Mouse (Mus musculus): ENCODE measurements around the gene Mier3. TPM values are rescaled to one million over a fixed set of nuclear protein-coding genes. Genes with fewer than 3 reads are reported as not detected.
"Not testable (repeated sequence)": the region's sequence is repeated elsewhere in the genome, so short reads cannot be mapped to it uniquely, and the experiment has no call there.

The Mier3 gene
- total and polyA plus RNA-seq, 3 experiments, result 3.3 to 14.6 (median 13.1) TPM

DNA sequence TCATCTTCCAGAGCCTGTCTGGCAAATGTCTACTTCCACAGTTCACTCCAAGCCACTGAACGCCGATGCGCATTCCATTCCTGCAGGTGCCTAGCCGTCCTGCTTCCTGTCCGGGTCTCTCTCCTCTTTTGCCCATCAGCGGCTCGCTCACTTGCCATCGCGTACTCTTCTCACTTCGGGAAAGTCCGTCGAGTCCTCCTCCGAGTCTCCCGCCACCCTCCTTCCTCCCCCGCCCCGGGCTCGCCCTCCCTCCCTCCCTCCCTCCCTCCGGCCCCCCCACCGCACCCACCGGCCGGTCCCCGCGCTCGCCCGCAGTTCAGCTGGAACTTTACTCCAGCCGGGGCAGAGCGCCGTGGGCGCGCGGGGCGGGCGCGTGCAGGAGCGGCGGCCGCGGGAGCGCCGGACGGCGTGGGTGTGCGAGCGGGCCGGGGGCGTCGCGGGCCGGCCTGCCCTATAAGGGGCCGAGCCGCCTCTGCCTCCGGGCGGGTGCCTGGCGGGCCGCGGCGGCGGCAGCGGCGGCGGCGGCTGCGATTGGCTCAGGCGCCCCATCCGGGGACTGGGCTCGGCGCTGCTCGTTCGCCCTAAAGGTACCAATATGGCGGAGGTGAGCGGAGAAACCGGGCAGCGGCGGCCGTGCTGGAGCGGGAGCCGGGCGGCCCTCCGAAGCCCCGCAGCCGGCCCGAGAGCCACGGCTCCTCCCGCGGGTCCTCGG, 5.1 kb downstream of the Mier3 start:
- H3K27ac ChIP-seq, result peak overlapping the region; percentile 68
- intact Hi-C loops (cut with DNase I), result loop anchor here (5.0 kb wide), 3 partner anchors 36 to 194 kb away; partner anchors contain the start of gene Gpbp1
- H3K79me2 ChIP-seq (replicated peaks; ENCODE audit: control insufficient read depth, insufficient read depth, low read length), result no peaks in the 10 kb centered on the region
- 5% methylated on average over 79 of the region's 86 CpGs for WGBS
- DNase-seq, result peak; percentile 90 to 93
- H3K4me3 ChIP-seq, result peak overlapping the region; percentile 72
- no peaks in the 10 kb centered on the region for H3K27me3 ChIP-seq (ENCODE audit: control insufficient read depth, insufficient read depth, low read length)
- H3K4me1 ChIP-seq (ENCODE audit: control insufficient read depth, insufficient read depth, low read length), result no peaks in the 10 kb centered on the region; the same call in 1 of the 2 replicates
- no peaks in the 10 kb centered on the region; the same call in 1 of the 2 replicates for H3K36me3 ChIP-seq (ENCODE audit: control insufficient read depth, insufficient read depth, low read length)
- TF ChIP-seq EP300 (IDR thresholded peaks at IDR 0.05; ENCODE audit: insufficient read depth, low read depth, low read length), result no peak
- TF ChIP-seq CTCF (IDR thresholded peaks at IDR 0.05), result no peak
- peak; percentile 30; the same call in 1 of the 2 replicates for TF ChIP-seq POLR2A (IDR thresholded peaks at IDR 0.05; ENCODE audit: insufficient read depth, low read depth, low read length)
- H3K9ac ChIP-seq (ENCODE audit: low read depth, low read length), result peak overlapping the region; percentile 97

- TF ChIP-seq POLR2A (IDR thresholded peaks at IDR 0.05; ENCODE audit: insufficient read depth, low read depth, low read length) (no peak), CTCF (IDR thresholded peaks at IDR 0.05) (no peak), EP300 (IDR thresholded peaks at IDR 0.05; ENCODE audit: insufficient read depth, low read depth, low read length) (no peak)
- no peaks in the 10 kb centered on the region; the same call in 1 of the 2 replicates for H3K36me3 ChIP-seq (ENCODE audit: control insufficient read depth, insufficient read depth, low read length)
- no peaks in the 10 kb centered on the region for H3K27me3 ChIP-seq (ENCODE audit: control insufficient read depth, insufficient read depth, low read length)
- H3K4me3 ChIP-seq, result peak overlapping the region; percentile 72
- H3K9ac ChIP-seq (ENCODE audit: low read depth, low read length), result peak overlapping the region; percentile 97
- intact Hi-C loops (cut with DNase I), result loop anchor here (5.0 kb wide), 3 partner anchors 36 to 194 kb away; partner anchors contain the start of gene Gpbp1
- 4% methylated on average over 93 of the region's 101 CpGs for WGBS
- H3K79me2 ChIP-seq (replicated peaks; ENCODE audit: control insufficient read depth, insufficient read depth, low read length), result no peaks in the 10 kb centered on the region
- no peaks in the 10 kb centered on the region; the same call in 1 of the 2 replicates for H3K4me1 ChIP-seq (ENCODE audit: control insufficient read depth, insufficient read depth, low read length)
- peak overlapping the region; percentile 74 for H3K27ac ChIP-seq
- DNase-seq, result no peak
These were observed 5.9 kb downstream of the Mier3 start for GRCm38 (mm10) chr13:111686522-111687284.

DNA sequence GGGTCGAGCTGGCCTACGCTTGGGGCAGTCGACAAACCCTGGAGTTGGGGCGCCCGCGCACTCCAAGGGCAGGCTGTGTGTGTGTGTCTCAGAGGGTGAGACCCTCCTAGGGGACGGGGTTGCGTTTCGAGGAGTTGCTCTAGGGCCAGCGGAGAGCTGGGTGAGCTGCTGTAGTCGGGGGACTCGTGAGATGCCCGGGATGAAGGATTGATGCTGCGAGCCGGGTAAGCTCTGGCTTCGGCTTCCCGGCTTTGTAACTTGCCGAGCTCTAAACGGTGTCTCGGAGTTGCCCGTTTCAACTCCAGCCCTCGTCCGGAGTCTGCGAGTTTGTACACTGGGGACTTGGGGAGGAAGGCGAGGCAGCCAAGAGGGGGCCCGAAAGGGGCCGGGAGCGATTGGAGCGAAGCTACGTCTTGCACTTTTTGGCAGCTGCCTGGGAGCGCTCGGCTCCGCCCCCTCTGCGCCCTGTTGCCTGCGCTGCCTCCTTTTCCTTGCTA, 6.6 kb downstream of the Mier3 start:
- under 1% methylated on average over 35 of the region's 35 CpGs for WGBS
- H3K4me1 ChIP-seq (ENCODE audit: control insufficient read depth, insufficient read depth, low read length), result no peaks in the 10 kb centered on the region; the same call in 1 of the 2 replicates
- H3K27ac ChIP-seq, result peak overlapping the region; percentile 74
- H3K36me3 ChIP-seq (ENCODE audit: control insufficient read depth, insufficient read depth, low read length), result no peaks in the 10 kb centered on the region; the same call in 1 of the 2 replicates
- no peaks in the 10 kb centered on the region for H3K79me2 ChIP-seq (replicated peaks; ENCODE audit: control insufficient read depth, insufficient read depth, low read length)
- H3K9ac ChIP-seq (ENCODE audit: low read depth, low read length), result peak overlapping the region; percentile 97
- H3K4me3 ChIP-seq, result peak overlapping the region; percentile 72
- DNase-seq, result peak; percentile 82 to 83
- no peaks in the 10 kb centered on the region for H3K27me3 ChIP-seq (ENCODE audit: control insufficient read depth, insufficient read depth, low read length)
- TF ChIP-seq POLR2A (IDR thresholded peaks at IDR 0.05; ENCODE audit: insufficient read depth, low read depth, low read length), result peak; percentile 45; the same call in 1 of the 2 replicates
- no peak for TF ChIP-seq EP300 (IDR thresholded peaks at IDR 0.05; ENCODE audit: insufficient read depth, low read depth, low read length)
- intact Hi-C loops (cut with DNase I), result loop anchor here (5.0 kb wide), 3 partner anchors 35 to 195 kb away; partner anchors contain the start of gene Gpbp1

GRCm38 (mm10) chr13:111703396-111703795, 22.6 kb downstream of the Mier3 start:
- Histone ChIP-seq H3K27ac (no peak overlapping the region), H3K9ac (ENCODE audit: low read depth, low read length) (no peak overlapping the region), H3K4me3 (no peak overlapping the region), H3K36me3 (ENCODE audit: control insufficient read depth, insufficient read depth, low read length) (no peaks in the 10 kb centered on the region; the same call in 1 of the 2 replicates), H3K4me1 (ENCODE audit: control insufficient read depth, insufficient read depth, low read length) (no peaks in the 10 kb centered on the region), H3K79me2 (replicated peaks; ENCODE audit: control insufficient read depth, insufficient read depth, low read length) (no peaks in the 10 kb centered on the region), H3K27me3 (ENCODE audit: control insufficient read depth, insufficient read depth, low read length) (no peaks in the 10 kb centered on the region)
- intact Hi-C loops (cut with DNase I), result no loop called here
- WGBS, result 97% methylated on average over 10 of the region's 10 CpGs
- no peak for TF ChIP-seq POLR2A (IDR thresholded peaks at IDR 0.05; ENCODE audit: insufficient read depth, low read depth, low read length)
- TF ChIP-seq EP300 (IDR thresholded peaks at IDR 0.05; ENCODE audit: insufficient read depth, low read depth, low read length), result no peak
- no peak for TF ChIP-seq CTCF (IDR thresholded peaks at IDR 0.05)
- no peak for DNase-seq

GRCm38 (mm10) chr13:111703952-111704351, 23.2 kb downstream of the Mier3 start:
- H3K36me3 ChIP-seq (ENCODE audit: control insufficient read depth, insufficient read depth, low read length); H3K27ac ChIP-seq; intact Hi-C loops (cut with DNase I); H3K27me3 ChIP-seq (ENCODE audit: control insufficient read depth, insufficient read depth, low read length); H3K9ac ChIP-seq (ENCODE audit: low read depth, low read length); H3K4me1 ChIP-seq (ENCODE audit: control insufficient read depth, insufficient read depth, low read length); H3K4me3 ChIP-seq; DNase-seq; H3K79me2 ChIP-seq (replicated peaks; ENCODE audit: control insufficient read depth, insufficient read depth, low read length): not testable (repeated sequence)
- WGBS, result 87% methylated on average over 4 of the region's 4 CpGs

Measured in heart, adult 2 months (tissue).